Mouse (Mus musculus) C2C12 (cell line): ENCODE results near the gene Heatr5b.

Source experiments
- CEBPB ChIP-seq: IDR thresholded peaks from one replicate; pipeline ENCODE4 v1.6.1; 2011; ENCODE audit warnings: low read depth, mild to moderate bottlenecking, control low read depth, moderate library complexity
- CTCF ChIP-seq: IDR thresholded peaks from one replicate; pipeline ENCODE4 v1.5.1; 2011; ENCODE audit not compliant: control insufficient read depth, insufficient read depth, insufficient read length
- FOSL1 ChIP-seq: IDR thresholded peaks from one replicate; pipeline ENCODE4 v1.8.0; 2011; ENCODE audit warnings: mild to moderate bottlenecking, low read length; ENCODE audit not compliant: poor library complexity, insufficient read depth, severe bottlenecking
- MAX ChIP-seq: IDR thresholded peaks from one replicate; pipeline ENCODE4 v1.6.1; 2011; ENCODE audit warnings: mild to moderate bottlenecking, control low read depth
- MYOD1 ChIP-seq: IDR thresholded peaks from one replicate; pipeline ENCODE4 v1.6.1; 2011; ENCODE audit warnings: low read depth; ENCODE audit not compliant: control insufficient read depth, insufficient read length
- USF1 ChIP-seq: IDR thresholded peaks from one replicate; pipeline ENCODE4 v1.6.1; 2011; ENCODE audit warnings: low read depth, mild to moderate bottlenecking, control low read depth, moderate library complexity

- no peak for TF ChIP-seq CTCF
- no peak for TF ChIP-seq MYOD1
- TF ChIP-seq MAX = no peak
- TF ChIP-seq CEBPB = no peak
- no peak for TF ChIP-seq USF1
- TF ChIP-seq FOSL1 = no peak
These were observed 56.4 kb downstream of the Heatr5b start for GRCm38 (mm10) chr17:78778765-78779164.
